Mouse (Mus musculus) embryonic facial prominence, embryonic 11.5 days (tissue): ENCODE data around the gene Morn1. TPM values are rescaled to one million over a fixed set of nuclear protein-coding genes. Genes with fewer than 3 reads are reported as not detected.

Experiments
- ATAC-seq: fragments of 200-750 bp; cut with Nextera tagmentation; replicated peaks from 2 replicates; pipeline ENCODE4 v1.8.0; 2017; ENCODE audit warnings: low read depth; ENCODE audit not compliant: insufficient number of reproducible peaks, low FRiP score, low TSS enrichment
- DNase-seq: peaks from one replicate; pipeline ENCODE4 v3.0.0-alpha.2; 2015; ENCODE audit warnings: low spot score
- H3K27ac ChIP-seq: fragments of 300-500 bp; sonication (generic); replicated peaks from 2 replicates; pipeline ENCODE4 v1.5.1; 2014; ENCODE audit warnings: mild to moderate bottlenecking, low read depth, low read length, control low read depth
- H3K27me3 ChIP-seq: fragments of 300-500 bp; sonication (generic); 2 replicates; pipeline ENCODE4 v1.6.1; 2014; ENCODE audit warnings: mild to moderate bottlenecking, low read length, moderate library complexity, mixed read lengths; ENCODE audit not compliant: control insufficient read depth, insufficient read depth
- H3K36me3 ChIP-seq: fragments of 300-500 bp; sonication (generic); replicated peaks from 2 replicates; pipeline ENCODE4 v1.6.1; 2014; ENCODE audit warnings: low read depth, mild to moderate bottlenecking, low read length, moderate library complexity, mixed read lengths; ENCODE audit not compliant: control insufficient read depth, insufficient read depth
- H3K4me1 ChIP-seq: fragments of 300-500 bp; sonication (generic); 2 replicates; pipeline ENCODE4 v1.6.1; 2014; ENCODE audit warnings: low read length, mixed read lengths; ENCODE audit not compliant: control insufficient read depth, insufficient read depth
- H3K4me2 ChIP-seq: fragments of 300-500 bp; sonication (generic); 2 replicates; pipeline ENCODE4 v1.6.1; 2014; ENCODE audit warnings: low read depth, mild to moderate bottlenecking, control low read depth, low read length, moderate library complexity
- H3K4me3 ChIP-seq: fragments of 300-500 bp; sonication (generic); 2 replicates; pipeline ENCODE4 v1.5.1; 2014; ENCODE audit warnings: low read depth, low read length, control low read depth
- H3K9ac ChIP-seq: fragments of 300-500 bp; sonication (generic); replicated peaks from 2 replicates; pipeline ENCODE4 v1.6.1; 2014; ENCODE audit warnings: mild to moderate bottlenecking, control low read depth, low read length
- H3K9me3 ChIP-seq: fragments of 300-500 bp; sonication (generic); replicated peaks from 2 replicates; pipeline ENCODE4 v1.6.1; 2016; ENCODE audit warnings: mild to moderate bottlenecking, low read length, inconsistent platforms, mixed read lengths; ENCODE audit not compliant: control insufficient read depth
- WGBS: fragments of 180-500 bp; shearing (Covaris S2); extraction: QIAGEN DNeasy Blood & Tissue Kit; methylation state at CpG from one replicate; pipeline ENCODE4 v1.1.7; 2014; 5-methylcytosine and 5-hydroxymethylcytosine counted together
- polyA plus RNA-seq: library from polyadenylated mRNA; unstranded; fragments of >200 nt; fragmentation: Nextera tagmentation; extraction: Ambion mirVana; gene quantifications from 2 replicates; pipeline ENCODE4 v1.2.1, GENCODE M21; 2014

Morn1 gene
- polyA plus RNA-seq, 1 experiment from 2014 or later = 3.5 TPM

DNA sequence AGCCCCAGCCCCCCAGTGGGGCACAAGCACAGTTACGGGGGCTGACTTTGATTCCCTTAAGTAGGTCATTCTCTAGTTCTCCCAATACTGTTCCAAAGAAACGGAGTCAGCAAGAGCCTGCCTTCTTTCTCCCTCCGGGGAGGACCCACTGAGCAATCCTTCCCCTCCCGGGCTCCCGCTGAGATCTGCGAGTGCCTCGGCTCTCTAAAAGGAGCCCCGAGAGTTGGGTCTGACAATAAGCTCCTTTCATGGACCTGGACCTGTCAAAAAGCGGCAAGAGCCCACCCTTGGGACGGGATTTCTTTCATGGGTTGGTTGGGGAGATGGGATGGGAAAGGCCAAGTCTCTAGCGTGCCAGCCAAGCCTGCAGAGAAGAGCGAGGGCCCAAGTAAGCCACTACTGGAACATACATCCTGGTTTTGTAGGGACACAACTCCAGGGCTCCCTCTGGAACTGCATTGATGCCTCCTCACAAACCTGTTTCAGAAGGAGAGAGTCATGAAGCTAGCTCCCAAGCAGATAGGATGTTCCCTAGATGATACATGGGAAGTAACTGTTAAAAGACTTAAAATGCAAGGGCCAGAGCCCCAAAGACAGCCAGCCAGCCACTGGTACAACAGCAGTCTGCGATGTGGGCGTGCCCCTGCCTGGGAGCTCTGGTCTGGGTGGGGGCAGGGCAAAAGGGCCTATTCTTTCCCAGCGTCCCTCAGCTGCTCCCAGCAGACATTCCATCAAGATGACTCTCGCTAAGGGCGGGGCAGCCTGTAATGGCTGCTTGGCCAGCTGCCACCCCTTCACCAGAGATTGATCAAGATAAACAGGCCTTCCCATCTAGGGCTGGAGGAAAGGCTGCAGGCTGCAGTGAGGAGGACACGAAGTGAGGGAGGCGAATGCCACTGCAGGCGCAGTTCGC lies 86.8 kb downstream of the Morn1 start:
- WGBS = 9% methylated on average over 21 of the region's 21 CpGs
- no peak overlapping the region for H3K4me3 ChIP-seq

DNA sequence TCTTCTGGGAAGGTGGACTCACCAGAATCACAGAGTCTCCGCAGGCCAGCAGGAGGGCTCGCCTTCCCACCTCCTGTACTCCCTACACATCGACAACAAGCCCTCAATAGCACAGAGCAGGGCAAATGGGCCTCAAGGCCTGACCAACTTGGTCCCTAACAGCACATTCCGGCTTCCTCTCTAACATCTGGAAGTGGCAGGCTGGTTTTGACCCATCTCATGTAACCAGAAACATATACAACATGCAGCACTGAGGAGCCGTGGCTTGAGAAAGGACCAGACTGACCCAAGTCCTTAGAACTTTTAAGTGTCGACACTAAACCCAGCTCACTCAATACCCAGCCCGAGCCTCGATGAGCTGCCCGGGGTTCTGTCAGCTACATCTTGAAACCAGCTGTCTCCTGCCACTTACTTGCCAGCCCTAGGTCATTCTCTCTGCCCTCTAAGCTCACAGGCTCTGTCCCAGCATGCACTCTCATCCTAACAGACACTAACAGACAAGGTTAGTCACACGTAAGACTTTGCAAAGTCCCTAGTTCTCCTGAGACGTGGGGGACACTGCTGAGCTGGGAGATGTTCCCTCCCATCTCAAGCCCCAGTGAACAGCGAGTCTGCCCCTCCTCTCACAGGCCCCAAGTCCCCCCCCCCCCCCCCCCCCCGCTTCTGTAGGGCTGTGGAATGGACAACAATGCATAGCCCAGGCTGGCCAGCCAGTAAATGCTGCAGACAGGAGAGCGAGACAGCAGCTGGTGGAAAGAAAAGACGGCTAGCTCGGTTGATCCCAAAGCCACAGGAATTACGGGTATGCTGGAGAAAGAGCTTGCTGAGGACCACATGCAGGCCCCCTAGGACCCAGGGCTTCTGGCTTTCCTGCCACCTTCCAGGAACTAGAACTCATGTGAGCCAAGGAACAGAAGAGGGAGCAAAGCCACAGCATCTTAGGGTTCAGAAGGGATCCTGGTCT lies 87.7 kb downstream of the Morn1 start:
- H3K27me3 ChIP-seq = no peaks in the 10 kb centered on the region
- H3K9me3 ChIP-seq = no peaks in the 10 kb centered on the region
- H3K36me3 ChIP-seq = no peaks in the 10 kb centered on the region
- H3K4me3 ChIP-seq = no peak overlapping the region
- ATAC-seq (no peak; the same call in 1 of the 2 replicates), DNase-seq (peak; percentile 58)
- 16% methylated on average over 16 of the region's 17 CpGs for WGBS
- H3K9ac ChIP-seq = peak overlapping the region; percentile 42
- peak overlapping the region; percentile 44 for H3K4me2 ChIP-seq
- H3K4me1 ChIP-seq = peaks cover 31% of the 10 kb centered on the region
- peak overlapping the region; percentile 95 for H3K27ac ChIP-seq

More for the DNA sequence above, 86.8 kb downstream of the Morn1 start:
- DNase-seq (peak; percentile 92), ATAC-seq (peak; percentile 85)
- Histone ChIP-seq H3K27me3 (no peaks in the 10 kb centered on the region), H3K4me2 (peak overlapping the region; percentile 44), H3K9me3 (no peaks in the 10 kb centered on the region), H3K4me1 (peaks cover 23% of the 10 kb centered on the region), H3K36me3 (no peaks in the 10 kb centered on the region), H3K9ac (peak overlapping the region; percentile 42), H3K27ac (peak overlapping the region; percentile 95)

DNA sequence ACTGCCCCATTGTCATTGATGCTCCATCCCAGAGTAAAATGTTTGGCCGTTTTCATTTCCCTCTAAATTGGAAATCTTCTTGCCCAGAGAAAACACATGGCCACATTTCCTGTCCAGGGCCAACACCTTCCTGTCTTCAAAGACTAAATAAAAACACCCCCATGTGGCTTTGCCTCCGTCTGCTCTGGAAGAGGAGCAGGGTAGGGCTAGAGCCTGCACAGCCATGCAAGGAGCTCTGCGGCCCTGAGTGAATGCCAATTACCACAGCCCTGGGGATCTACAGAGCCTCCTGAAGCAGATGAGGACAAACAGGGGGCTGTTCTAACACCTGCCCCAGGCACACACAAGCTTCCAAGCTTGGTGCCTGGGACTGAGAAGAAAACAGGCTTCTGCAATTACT lies 89.8 kb downstream of the Morn1 start:
- H3K4me1 ChIP-seq = peaks cover 31% of the 10 kb centered on the region
- no peak overlapping the region for H3K9ac ChIP-seq
- 39% methylated on average over 3 of the region's 3 CpGs for WGBS
- ATAC-seq (no peak), DNase-seq (no peak)
- H3K4me2 ChIP-seq = no peak overlapping the region
- no peak overlapping the region for H3K4me3 ChIP-seq
- H3K36me3 ChIP-seq = no peaks in the 10 kb centered on the region
- H3K9me3 ChIP-seq = no peaks in the 10 kb centered on the region
- 0 out of 2 replicates have a peak overlapping the region, but pooled peaks have one; percentile 3 for H3K27ac ChIP-seq
- H3K27me3 ChIP-seq = no peaks in the 10 kb centered on the region

DNA sequence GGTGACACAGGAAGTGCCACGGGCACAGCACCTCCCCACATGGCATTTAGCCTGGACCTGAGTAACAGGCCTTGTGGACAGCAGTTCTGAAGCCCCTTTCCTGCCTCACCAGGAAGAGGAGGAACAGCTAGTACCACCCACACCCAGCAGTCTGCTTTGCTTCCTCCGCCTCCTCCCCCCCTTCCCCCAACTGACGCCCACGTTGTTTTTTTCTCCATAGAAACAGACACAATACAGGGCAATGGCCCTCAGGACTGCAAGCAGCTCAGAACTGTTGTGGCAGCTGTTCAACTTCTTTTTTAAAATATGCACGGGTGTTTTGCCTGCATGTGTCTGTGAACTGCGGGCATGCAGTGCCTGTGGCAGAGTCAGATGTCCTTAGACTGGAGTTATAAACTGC lies 91.9 kb downstream of the Morn1 start:
- 19% methylated on average over 6 of the region's 6 CpGs for WGBS
- H3K27me3 ChIP-seq = no peaks in the 10 kb centered on the region
- peaks cover 25% of the 10 kb centered on the region for H3K4me1 ChIP-seq
- H3K4me3 ChIP-seq = no peak overlapping the region
- 0 out of 2 replicates have a peak overlapping the region, but pooled peaks have one; percentile 4 for H3K4me2 ChIP-seq
- H3K36me3 ChIP-seq = no peaks in the 10 kb centered on the region
- H3K9me3 ChIP-seq = no peaks in the 10 kb centered on the region
- H3K9ac ChIP-seq = peak overlapping the region; percentile 28; the same call in 1 of the 2 replicates
- DNase-seq (peak; percentile 70), ATAC-seq (0 out of 2 replicates have a peak, but pooled peaks have one; percentile 26)
- peak overlapping the region; percentile 63 for H3K27ac ChIP-seq

DNA sequence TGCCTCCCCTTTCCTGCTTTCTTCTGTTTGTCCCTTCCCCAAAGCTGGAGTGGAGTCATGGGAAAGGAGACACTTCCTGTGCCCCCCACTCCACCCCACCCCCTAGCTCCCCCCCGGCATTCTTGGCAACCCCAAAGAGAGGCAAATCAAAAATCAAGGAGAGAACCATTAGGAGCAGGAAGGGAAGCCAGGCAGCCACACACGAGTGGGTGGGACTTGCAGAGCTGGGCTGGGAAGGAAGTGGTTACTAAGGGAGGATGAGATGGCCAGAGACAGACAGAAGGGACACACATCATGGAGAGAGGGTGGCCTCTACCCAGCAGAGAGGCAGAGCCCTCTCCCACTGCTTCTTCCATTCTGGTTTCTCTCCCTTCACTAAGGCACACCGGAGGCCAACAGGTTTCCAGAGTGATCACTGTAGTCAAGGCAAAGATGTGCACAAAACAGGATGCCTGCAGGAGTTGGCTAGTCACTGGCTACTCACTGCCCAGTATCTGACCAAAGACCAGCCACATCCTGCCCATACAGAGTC lies 92.7 kb downstream of the Morn1 start:
- Histone ChIP-seq H3K4me3 (no peak overlapping the region), H3K4me1 (peaks cover 19% of the 10 kb centered on the region), H3K4me2 (no peak overlapping the region), H3K9me3 (no peaks in the 10 kb centered on the region), H3K36me3 (no peaks in the 10 kb centered on the region), H3K27me3 (no peaks in the 10 kb centered on the region), H3K27ac (peak overlapping the region; percentile 63; the same call in 1 of the 2 replicates), H3K9ac (no peak overlapping the region)
- 52% methylated on average over 3 of the region's 3 CpGs for WGBS
- ATAC-seq = no peak
- no peak for DNase-seq

DNA sequence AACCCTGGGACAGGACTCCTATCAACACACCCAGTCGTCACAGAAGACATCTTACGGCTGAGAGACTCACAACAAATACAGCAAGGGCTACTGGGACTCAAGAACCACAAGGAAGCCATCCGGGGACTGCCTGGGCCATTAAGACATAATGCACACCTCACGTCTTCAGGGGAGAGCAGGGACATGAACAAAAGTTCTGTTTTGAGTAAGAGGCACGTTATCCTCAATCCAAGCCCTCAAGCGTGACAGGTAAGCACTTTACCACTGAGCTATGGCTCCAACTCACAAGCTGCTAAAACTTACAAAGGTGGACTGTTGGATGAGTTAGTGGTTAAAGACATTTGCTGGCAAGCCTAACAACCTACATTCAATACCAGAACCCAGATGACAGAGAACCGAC lies 96.8 kb downstream of the Morn1 start:
- 81% methylated on average over 7 of the region's 7 CpGs for WGBS
- no peaks in the 10 kb centered on the region for H3K27me3 ChIP-seq
- no peaks in the 10 kb centered on the region for H3K9me3 ChIP-seq
- no peak overlapping the region for H3K27ac ChIP-seq
- ATAC-seq (no peak), DNase-seq (no peak)
- peaks cover 13% of the 10 kb centered on the region for H3K4me1 ChIP-seq
- no peaks in the 10 kb centered on the region for H3K36me3 ChIP-seq
- no peak overlapping the region for H3K9ac ChIP-seq
- H3K4me3 ChIP-seq = no peak overlapping the region
- no peak overlapping the region for H3K4me2 ChIP-seq

DNA sequence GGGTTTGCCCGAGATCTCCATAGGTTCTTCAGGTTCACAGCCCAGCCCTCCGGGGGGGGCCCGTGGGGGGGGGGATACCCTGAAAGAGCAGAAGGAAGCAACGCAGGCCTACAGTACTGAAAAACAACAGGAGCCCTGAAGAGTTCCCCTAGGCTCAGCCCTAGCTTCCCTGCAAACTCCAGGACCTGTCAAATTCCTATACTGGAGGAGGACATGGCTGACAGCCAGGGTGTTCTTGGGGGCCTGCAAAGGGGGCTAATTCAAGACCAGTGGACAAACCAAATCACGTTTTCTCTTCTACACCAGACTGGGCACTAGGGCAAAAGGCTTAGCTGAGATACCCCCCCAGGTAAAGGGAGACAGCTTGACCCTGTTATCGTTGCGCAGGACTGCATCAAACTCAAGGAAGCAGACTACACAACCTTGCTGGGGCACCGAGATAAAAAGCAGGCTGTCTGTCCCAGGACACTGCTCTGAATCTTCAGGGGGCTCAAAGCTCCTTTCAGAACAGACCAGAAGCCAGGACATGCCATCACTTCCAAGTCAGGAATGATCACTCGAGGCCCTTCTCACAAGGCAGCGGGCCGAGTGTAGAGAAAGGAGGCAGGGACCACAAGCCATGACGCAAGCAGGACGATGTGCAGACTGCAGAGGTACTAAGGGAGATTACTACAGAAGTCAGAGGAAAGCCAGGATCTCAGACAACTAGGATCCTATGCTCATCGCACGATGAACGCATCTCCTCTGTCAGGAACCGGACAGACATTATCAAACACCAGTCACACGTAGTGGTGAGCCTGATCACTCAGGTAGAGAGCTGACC lies 98.1 kb downstream of the Morn1 start:
- Histone ChIP-seq H3K27ac (no peak overlapping the region), H3K9me3 (no peaks in the 10 kb centered on the region), H3K4me2 (no peak overlapping the region), H3K4me1 (peaks cover 14% of the 10 kb centered on the region), H3K9ac (no peak overlapping the region), H3K36me3 (no peaks in the 10 kb centered on the region), H3K27me3 (no peaks in the 10 kb centered on the region), H3K4me3 (no peak overlapping the region)
- 89% methylated on average over 18 of the region's 18 CpGs for WGBS
- no peak for DNase-seq
- ATAC-seq = no peak
